Mouse (Mus musculus): Measurements from ENCODE around the gene Neurl3.

Gene Neurl3

DNA sequence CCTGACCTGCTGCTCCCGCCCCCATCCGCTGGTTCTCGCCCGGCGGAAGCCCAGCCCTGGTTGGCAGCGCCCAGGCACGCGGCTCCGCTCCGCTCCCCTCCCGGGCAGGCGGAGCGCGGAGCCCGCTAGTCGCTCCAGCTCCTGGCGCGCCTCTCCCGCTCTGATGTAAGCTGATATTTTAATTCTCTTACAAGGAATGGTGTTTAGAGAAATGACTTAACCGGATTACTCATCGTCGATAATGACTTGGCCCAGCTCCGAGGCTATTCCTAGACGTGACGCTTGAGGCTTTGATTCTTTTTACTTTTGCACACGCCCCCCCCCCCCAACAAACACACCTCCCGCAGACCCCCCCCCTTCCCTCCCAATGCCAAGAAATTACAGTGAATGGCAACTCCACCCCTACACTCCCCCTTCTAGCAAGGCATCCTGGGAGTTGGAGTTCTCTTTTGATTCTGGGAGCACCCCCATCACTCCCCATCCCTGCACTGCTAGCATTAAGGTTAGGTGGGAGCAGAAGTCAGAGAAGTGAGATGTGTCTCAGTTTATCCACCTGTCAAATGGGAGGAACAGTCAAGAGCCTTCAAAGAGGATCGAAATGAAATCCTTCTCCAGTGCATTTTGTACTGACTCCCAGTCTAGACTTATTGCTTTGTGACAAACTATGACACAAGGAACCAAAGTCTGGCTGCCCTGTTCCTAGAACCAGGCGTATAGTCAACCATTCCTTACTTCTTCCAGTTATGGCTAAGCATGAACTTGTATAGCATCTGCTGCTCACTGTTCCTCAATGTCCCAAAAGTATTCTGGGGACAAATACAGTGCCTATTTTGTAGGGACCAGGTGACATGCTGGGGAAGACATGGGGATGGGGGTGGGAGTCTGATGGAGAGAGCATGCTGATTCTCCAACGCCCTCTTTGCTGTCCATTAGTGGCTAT is 29.2 kb upstream of the Neurl3 start:
- Histone ChIP-seq H3K27me3 (ENCODE audit: control insufficient read depth, insufficient read depth, low read length, poor library complexity, severe bottlenecking) (no peaks in the 10 kb centered on the region), H3K36me3 (ENCODE audit: control insufficient read depth, insufficient read depth, low read length, poor library complexity, severe bottlenecking) (no peaks in the 10 kb centered on the region)
- peak; percentile 32 for DNase-seq (ENCODE audit: low read depth, low spot score)

GRCm38 (mm10) chr1:36302957-36303356 is 28.5 kb upstream of the Neurl3 start:
- no peak for DNase-seq (ENCODE audit: low read depth, low spot score)
- H3K27me3 ChIP-seq (ENCODE audit: control insufficient read depth, insufficient read depth, low read length, poor library complexity, severe bottlenecking) = no peaks in the 10 kb centered on the region

DNA sequence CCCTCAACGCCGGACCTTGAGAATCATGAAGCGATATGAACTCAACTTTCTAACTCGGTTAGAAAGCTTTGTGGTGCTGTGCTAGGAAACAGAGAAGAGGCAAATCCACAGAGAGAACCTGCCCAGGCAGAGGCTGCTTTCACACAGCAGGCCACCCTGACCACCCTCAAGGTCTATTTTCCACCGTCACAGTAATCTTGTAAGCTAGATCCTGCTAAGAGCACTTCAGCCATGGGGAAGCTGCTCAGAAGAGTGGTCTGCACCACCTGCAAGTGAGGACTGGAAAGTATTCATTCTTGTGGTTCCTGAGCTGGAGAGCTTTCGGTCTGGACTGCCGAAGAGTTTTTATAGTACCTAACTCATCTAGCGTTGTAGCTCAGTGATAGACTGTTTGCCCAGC is 27.8 kb upstream of the Neurl3 start:
- H3K27me3 ChIP-seq (ENCODE audit: control insufficient read depth, insufficient read depth, low read length, poor library complexity, severe bottlenecking) = no peaks in the 10 kb centered on the region
- DNase-seq (ENCODE audit: low read depth, low spot score) = no peak
- no peaks in the 10 kb centered on the region for H3K36me3 ChIP-seq (ENCODE audit: control insufficient read depth, insufficient read depth, low read length, poor library complexity, severe bottlenecking)

More at GRCm38 (mm10) chr1:36302957-36303356, 28.5 kb upstream of the Neurl3 start:
- no peaks in the 10 kb centered on the region for H3K36me3 ChIP-seq (ENCODE audit: control insufficient read depth, insufficient read depth, low read length, poor library complexity, severe bottlenecking)

DNA sequence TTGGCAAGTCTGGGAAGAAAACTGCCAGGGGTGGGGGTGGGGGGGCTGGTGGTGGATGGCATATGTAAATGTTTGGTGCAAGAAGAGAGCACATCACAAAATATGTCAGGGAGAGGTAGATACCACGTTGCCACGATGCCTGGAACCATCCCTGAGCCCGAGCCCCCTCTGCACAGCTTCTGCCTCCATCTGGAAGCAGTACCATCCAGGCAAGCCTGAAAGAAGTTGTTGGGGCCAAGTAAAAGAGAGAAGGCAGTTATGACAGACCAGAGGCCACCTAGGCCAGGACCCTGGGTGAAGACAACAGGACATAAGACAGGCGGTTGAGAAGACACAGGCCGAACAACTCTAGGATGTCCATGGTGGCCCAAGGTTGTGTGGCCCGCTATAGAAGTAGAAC is 26.0 kb upstream of the Neurl3 start:
- no peak for DNase-seq (ENCODE audit: low read depth, low spot score)

DNA sequence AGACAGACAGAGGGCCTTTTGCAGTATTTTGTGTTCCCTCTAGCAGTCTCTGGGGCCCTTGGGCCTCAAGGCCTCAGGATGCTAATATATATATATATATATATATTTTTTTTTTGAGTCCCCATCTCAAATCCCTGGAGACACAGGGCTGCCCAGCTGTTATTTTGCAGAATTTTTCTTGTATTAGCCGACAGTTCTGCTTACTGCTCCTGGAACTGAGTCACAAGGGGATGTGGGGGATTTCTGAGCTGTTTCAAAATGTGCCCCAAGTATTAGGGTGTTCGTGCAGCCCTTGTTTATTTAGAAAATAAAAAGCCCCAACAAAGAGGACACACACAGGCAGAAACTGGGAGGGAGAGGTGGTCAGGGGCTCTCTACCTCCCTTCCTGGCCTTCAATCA is 25.2 kb upstream of the Neurl3 start:
- H3K27me3 ChIP-seq (ENCODE audit: control insufficient read depth, insufficient read depth, low read length, poor library complexity, severe bottlenecking) = no peaks in the 10 kb centered on the region
- no peaks in the 10 kb centered on the region for H3K36me3 ChIP-seq (ENCODE audit: control insufficient read depth, insufficient read depth, low read length, poor library complexity, severe bottlenecking)
- no peak for DNase-seq (ENCODE audit: low read depth, low spot score)

More for the DNA sequence above, 26.0 kb upstream of the Neurl3 start:
- H3K27me3 ChIP-seq (ENCODE audit: control insufficient read depth, insufficient read depth, low read length, poor library complexity, severe bottlenecking) = no peaks in the 10 kb centered on the region
- no peaks in the 10 kb centered on the region for H3K36me3 ChIP-seq (ENCODE audit: control insufficient read depth, insufficient read depth, low read length, poor library complexity, severe bottlenecking)

DNA sequence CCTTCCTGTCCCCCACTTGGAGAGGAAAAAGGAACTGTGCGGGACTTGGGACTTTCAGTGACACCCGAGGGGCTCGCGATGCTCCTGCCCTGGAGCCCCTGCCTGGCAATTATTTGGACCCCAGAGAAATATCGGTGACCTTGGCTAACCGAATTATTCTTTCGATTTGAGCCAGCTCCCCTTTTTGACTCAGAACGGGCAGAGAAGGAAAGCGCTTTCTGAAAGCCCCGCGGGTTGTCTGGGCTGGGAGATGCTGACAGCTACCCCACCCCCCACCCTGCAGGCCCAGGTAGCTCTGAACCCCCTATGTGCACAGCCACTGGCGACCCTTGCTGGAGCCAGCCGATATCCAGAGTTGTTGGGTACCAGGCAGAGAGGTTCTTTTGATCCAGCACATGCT is 24.6 kb upstream of the Neurl3 start:
- no peaks in the 10 kb centered on the region for H3K27me3 ChIP-seq (ENCODE audit: control insufficient read depth, insufficient read depth, low read length, poor library complexity, severe bottlenecking)
- H3K36me3 ChIP-seq (ENCODE audit: control insufficient read depth, insufficient read depth, low read length, poor library complexity, severe bottlenecking) = no peaks in the 10 kb centered on the region
- DNase-seq (ENCODE audit: low read depth, low spot score) = no peak

DNA sequence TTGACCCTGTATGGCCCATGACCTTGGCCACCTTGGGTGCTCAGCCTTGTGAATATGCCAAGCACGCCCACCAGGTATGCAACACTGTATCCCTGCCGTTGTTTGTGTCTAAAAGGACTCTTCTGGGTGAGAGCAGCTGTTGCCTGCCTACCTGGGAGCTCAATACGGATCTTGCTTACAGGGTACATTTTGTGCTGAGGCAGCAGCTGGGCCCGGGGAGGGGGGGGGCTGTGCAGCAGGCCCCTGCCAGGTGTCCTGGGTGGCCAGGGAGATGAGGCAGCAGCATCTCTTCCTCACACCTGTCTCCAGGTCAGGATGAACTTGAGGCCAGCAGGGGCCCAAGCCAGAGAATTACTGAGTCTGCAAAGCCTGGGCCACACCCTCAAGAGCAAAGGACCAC is 23.6 kb upstream of the Neurl3 start:
- Histone ChIP-seq H3K36me3 (ENCODE audit: control insufficient read depth, insufficient read depth, low read length, poor library complexity, severe bottlenecking) (no peaks in the 10 kb centered on the region), H3K27me3 (ENCODE audit: control insufficient read depth, insufficient read depth, low read length, poor library complexity, severe bottlenecking) (no peaks in the 10 kb centered on the region)
- DNase-seq (ENCODE audit: low read depth, low spot score) = no peak

- Histone ChIP-seq H3K36me3 (ENCODE audit: control insufficient read depth, insufficient read depth, low read length, poor library complexity, severe bottlenecking) (no peaks in the 10 kb centered on the region), H3K27me3 (ENCODE audit: control insufficient read depth, insufficient read depth, low read length, poor library complexity, severe bottlenecking) (no peaks in the 10 kb centered on the region)
- DNase-seq (ENCODE audit: low read depth, low spot score) = peak; percentile 66
Observed at GRCm38 (mm10) chr1:36296466-36297149, 22.1 kb upstream of the Neurl3 start.

DNA sequence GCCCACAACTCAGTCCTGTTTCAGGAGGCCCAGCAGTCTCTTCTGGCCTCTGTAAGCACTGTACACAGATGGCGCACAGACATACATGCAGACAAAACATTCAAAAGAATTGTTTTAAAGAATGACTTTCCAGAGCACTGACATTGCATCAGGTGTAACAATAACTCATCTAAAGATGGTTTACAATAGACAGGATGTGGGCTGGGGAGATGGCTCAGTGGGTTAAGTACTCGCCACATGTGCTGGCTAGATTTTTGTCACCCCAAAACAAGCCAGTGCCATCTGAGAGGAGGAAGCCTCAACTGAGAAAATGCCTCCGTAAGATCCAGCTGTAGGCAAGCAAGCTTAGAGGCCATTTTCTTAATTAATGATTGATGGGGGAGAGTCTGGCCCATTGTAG is 19.9 kb upstream of the Neurl3 start:
- Histone ChIP-seq H3K36me3 (ENCODE audit: control insufficient read depth, insufficient read depth, low read length, poor library complexity, severe bottlenecking) (no peaks in the 10 kb centered on the region), H3K27me3 (ENCODE audit: control insufficient read depth, insufficient read depth, low read length, poor library complexity, severe bottlenecking) (no peaks in the 10 kb centered on the region)
- peak; percentile 53 for DNase-seq (ENCODE audit: low read depth, low spot score)

GRCm38 (mm10) chr1:36293470-36293869 is 19.0 kb upstream of the Neurl3 start:
- no peaks in the 10 kb centered on the region for H3K27me3 ChIP-seq (ENCODE audit: control insufficient read depth, insufficient read depth, low read length, poor library complexity, severe bottlenecking)
- DNase-seq (ENCODE audit: low read depth, low spot score) = no peak
- no peaks in the 10 kb centered on the region for H3K36me3 ChIP-seq (ENCODE audit: control insufficient read depth, insufficient read depth, low read length, poor library complexity, severe bottlenecking)

GRCm38 (mm10) chr1:36281849-36282248 is 7.4 kb upstream of the Neurl3 start:
- H3K36me3 ChIP-seq (ENCODE audit: control insufficient read depth, insufficient read depth, low read length, poor library complexity, severe bottlenecking) = no peaks in the 10 kb centered on the region
- no peaks in the 10 kb centered on the region for H3K27me3 ChIP-seq (ENCODE audit: control insufficient read depth, insufficient read depth, low read length, poor library complexity, severe bottlenecking)
- DNase-seq (ENCODE audit: low read depth, low spot score) = peak; percentile 93

GRCm38 (mm10) chr1:36280938-36281337 is 6.5 kb upstream of the Neurl3 start:
- no peaks in the 10 kb centered on the region for H3K27me3 ChIP-seq (ENCODE audit: control insufficient read depth, insufficient read depth, low read length, poor library complexity, severe bottlenecking)
- no peak for DNase-seq (ENCODE audit: low read depth, low spot score)
- no peaks in the 10 kb centered on the region for H3K36me3 ChIP-seq (ENCODE audit: control insufficient read depth, insufficient read depth, low read length, poor library complexity, severe bottlenecking)

- Histone ChIP-seq H3K27me3 (ENCODE audit: control insufficient read depth, insufficient read depth, low read length, poor library complexity, severe bottlenecking) (no peaks in the 10 kb centered on the region), H3K36me3 (ENCODE audit: control insufficient read depth, insufficient read depth, low read length, poor library complexity, severe bottlenecking) (no peaks in the 10 kb centered on the region)
- peak; percentile 93 for DNase-seq (ENCODE audit: low read depth, low spot score)
Observed at GRCm38 (mm10) chr1:36279202-36279601, 4.7 kb upstream of the Neurl3 start.

DNA sequence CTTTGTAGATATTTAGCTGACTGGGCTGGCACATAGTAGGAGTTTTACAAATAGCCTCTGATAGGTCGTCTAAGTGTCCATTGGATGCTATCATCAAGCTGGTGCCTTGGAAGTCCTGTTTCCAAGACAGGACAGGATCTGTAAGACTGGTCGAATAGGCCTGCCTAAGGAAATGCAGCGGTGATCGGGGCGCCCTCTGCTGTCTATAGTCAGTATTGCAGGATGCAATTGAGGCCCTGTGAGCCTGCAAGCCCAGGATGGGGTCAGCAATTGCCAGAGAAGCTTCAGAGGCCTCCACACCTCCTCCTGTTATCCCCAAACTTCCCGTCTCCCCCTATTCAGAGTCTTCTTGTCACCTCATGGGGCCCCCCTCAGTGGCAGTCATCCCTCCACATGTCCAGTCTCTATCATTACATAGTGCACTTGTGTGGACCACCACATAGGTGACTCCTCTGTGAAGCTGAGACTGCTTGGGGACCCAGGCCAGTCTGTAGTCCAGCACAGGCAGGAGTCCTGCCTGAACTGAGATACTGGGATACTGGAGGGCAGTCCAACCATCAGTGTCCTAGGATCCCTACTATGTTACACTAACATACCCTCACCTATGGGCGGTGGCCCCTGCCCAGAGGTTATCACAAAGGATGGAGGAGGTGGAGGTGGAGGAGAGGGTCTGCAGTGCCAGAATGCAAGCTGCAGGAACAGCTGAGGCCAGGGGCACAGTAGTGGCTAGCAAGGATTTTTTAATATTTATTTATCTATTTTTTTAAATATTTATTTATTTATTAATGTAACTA is 3.0 kb upstream of the Neurl3 start:
- Histone ChIP-seq H3K27me3 (ENCODE audit: control insufficient read depth, insufficient read depth, low read length, poor library complexity, severe bottlenecking) (no peaks in the 10 kb centered on the region), H3K36me3 (ENCODE audit: control insufficient read depth, insufficient read depth, low read length, poor library complexity, severe bottlenecking) (no peaks in the 10 kb centered on the region)
- DNase-seq (ENCODE audit: low read depth, low spot score) = peak; percentile 89

Measured in splenic B cell, adult 2 months (primary cell).